Mouse (Mus musculus) bone marrow, adult 2 months (tissue): ENCODE measurements at regions not wholly inside any gene's neighbourhood (a gene's known extent, or its start where the extent isn't known, plus 50 kb on each side); places are given as distances from the start of the nearest gene placed in this dataset.
A peak's percentile ranks its signal among the peaks of the same experiment; 100 is the strongest.

Experiments
- H3K27ac ChIP-seq: fragments of 200-500 bp; 2 replicates; pipeline ENCODE4 v1.5.1; 2012; ENCODE audit warnings: low read depth, mild to moderate bottlenecking, control low read depth, inconsistent platforms, low read length; ENCODE audit not compliant: control insufficient read depth, poor library complexity, insufficient read depth
- H3K4me1 ChIP-seq: fragments of 200-500 bp; 2 replicates; pipeline ENCODE4 v1.6.1; 2011; ENCODE audit warnings: low read length; ENCODE audit not compliant: control insufficient read depth, insufficient read depth
- H3K4me3 ChIP-seq: fragments of 200-500 bp; replicated peaks from 2 replicates; pipeline ENCODE3; 2011; ENCODE audit warnings: mild to moderate bottlenecking, low read depth, low read length, control low read depth; ENCODE audit not compliant: control insufficient read depth
- CTCF ChIP-seq: fragments of 200-500 bp; IDR thresholded peaks from 2 replicates; pipeline ENCODE4 v1.5.1; 2011; ENCODE audit warnings: low read length, control low read depth; ENCODE audit not compliant: control insufficient read depth, insufficient read depth
- POLR2A ChIP-seq: fragments of 200-500 bp; IDR thresholded peaks from 2 replicates; pipeline ENCODE4 v1.6.1; 2011; ENCODE audit warnings: low read depth, mild to moderate bottlenecking, control low read depth, low read length, borderline replicate concordance; ENCODE audit not compliant: control insufficient read depth
- WGBS: fragments of 180-500 bp; shearing (Covaris S2); methylation state at CpG from one replicate; pipeline ENCODE4 v1.1.7; 2018; 5-methylcytosine and 5-hydroxymethylcytosine counted together

- WGBS, result 58% methylated on average over 2 of the region's 2 CpGs
- Histone ChIP-seq H3K27ac (no peak overlapping the region), H3K4me1 (no peaks in the 10 kb centered on the region; the same call in 1 of the 2 replicates), H3K4me3 (no peak overlapping the region)
- TF ChIP-seq CTCF, result no peak
- no peak for TF ChIP-seq POLR2A
Observed at GRCm38 (mm10) chr6:17400147-17400546, 63.5 kb upstream of the Met start.

- 72% methylated on average over 1 of the region's 1 CpGs for WGBS
- TF ChIP-seq POLR2A (no peak), CTCF (no peak)
Observed at GRCm38 (mm10) chr6:17408094-17408493, 55.5 kb upstream of the Met start.

GRCm38 (mm10) chr6:17409703-17410408 is 53.7 kb upstream of the Met start:
- 5% methylated on average over 9 of the region's 9 CpGs for WGBS
- no peaks in the 10 kb centered on the region; the same call in 1 of the 2 replicates for H3K4me1 ChIP-seq
- no peak overlapping the region for H3K4me3 ChIP-seq
- TF ChIP-seq POLR2A, result no peak
- no peak for TF ChIP-seq CTCF
- H3K27ac ChIP-seq, result peak overlapping the region; percentile 74

More at GRCm38 (mm10) chr6:17408094-17408493, 55.5 kb upstream of the Met start:
- Histone ChIP-seq H3K4me3 (no peak overlapping the region), H3K4me1 (no peaks in the 10 kb centered on the region; the same call in 1 of the 2 replicates), H3K27ac (no peak overlapping the region)

- H3K27ac ChIP-seq, result peak overlapping the region; percentile 74
- WGBS, result 25% methylated on average over 4 of the region's 4 CpGs
- H3K4me3 ChIP-seq, result no peak overlapping the region
- TF ChIP-seq POLR2A, result no peak
- no peak for TF ChIP-seq CTCF
- no peaks in the 10 kb centered on the region; the same call in 1 of the 2 replicates for H3K4me1 ChIP-seq
Observed at GRCm38 (mm10) chr6:17410409-17410722, 53.2 kb upstream of the Met start.
